Comparison of ENCODE assay signal across 8 mouse cellular contexts in the genomic region with DNA sequence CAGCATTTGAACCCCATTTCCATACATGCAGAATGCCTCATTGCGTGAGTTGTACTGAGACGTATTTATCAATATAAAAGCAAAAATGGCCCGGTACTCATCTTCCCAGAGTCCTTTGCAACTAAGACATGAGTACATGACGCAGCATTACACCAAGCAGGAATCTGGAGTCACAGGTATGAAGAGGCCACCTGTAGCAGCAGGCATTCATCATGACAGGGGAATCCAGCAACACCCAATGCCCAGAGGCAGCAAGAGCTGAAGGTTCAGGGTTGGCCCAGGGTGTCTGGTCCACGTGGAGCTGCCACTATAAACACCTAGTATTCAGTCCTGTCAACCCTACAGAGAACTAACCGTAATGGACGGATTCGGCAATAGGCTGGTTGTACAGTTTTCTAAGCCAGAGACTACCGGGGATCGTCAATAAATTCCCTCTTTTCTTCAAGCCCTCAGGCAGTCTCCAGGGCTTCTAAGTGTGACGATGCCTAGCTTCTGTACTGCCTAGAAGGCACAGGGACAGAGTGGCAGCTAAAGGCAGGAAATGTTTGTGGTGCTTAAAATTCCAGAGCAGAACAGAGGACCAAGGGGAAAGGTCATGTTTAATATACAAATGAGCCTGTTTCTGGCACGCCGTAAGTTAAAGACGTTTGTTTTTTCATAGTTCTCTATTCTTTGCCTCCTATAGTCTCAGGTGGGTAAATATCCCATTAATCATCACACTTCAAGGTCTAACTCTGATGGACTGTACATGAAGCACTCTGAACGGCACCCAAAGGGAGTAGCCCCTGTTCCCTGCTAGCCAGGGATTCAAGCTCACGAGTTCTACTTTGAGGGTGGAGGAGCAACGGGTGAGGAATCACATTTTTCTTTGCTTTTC.
DNase-seq lines count a peak whose midpoint lies in the region; ATAC-seq and TF ChIP-seq lines count a peak whose summit lies in the region.

No protein-coding gene starts in this region.

- H3K4me3 ChIP-seq in heart, adult 2 months = no peak overlapping the region
- no peak overlapping the region for H3K4me3 ChIP-seq in kidney, embryonic 15.5 days (replicated peaks)
- no peak overlapping the region for H3K4me3 ChIP-seq in lung, postnatal 0 days (ENCODE audit: low read depth, low read length)
- no peak overlapping the region for H3K4me3 ChIP-seq in thymus, adult 2 months (ENCODE audit: control insufficient read depth, insufficient read depth, low read length)

- TF ChIP-seq EP300 in heart, adult 2 months (IDR thresholded peaks at IDR 0.05; ENCODE audit: insufficient read depth, low read depth, low read length) = 0 out of 2 replicates have a peak, but pooled peaks have one; percentile 15
- peak; percentile 75 for TF ChIP-seq EP300 in lung, postnatal 0 days (IDR thresholded peaks at IDR 0.05)

- TF ChIP-seq POLR2A in heart, adult 2 months (IDR thresholded peaks at IDR 0.05; ENCODE audit: insufficient read depth, low read depth, low read length) = no peak
- no peak for TF ChIP-seq POLR2A in thymus, adult 2 months (IDR thresholded peaks at IDR 0.05; ENCODE audit: control insufficient read depth, extremely low read depth, insufficient read depth, low read length, poor library complexity)

- H3K4me2 ChIP-seq in kidney, embryonic 15.5 days = peak overlapping the region; percentile 9
- peak overlapping the region; percentile 22; the same call in 1 of the 2 replicates for H3K4me2 ChIP-seq in lung, postnatal 0 days (replicated peaks; ENCODE audit: low read depth, low read length)

- WGBS in heart, adult 2 months = 33% methylated on average over 17 of the region's 17 CpGs
- WGBS in kidney, embryonic 15.5 days = 39% methylated on average over 17 of the region's 17 CpGs
- WGBS in lung, postnatal 0 days = 20% methylated on average over 17 of the region's 17 CpGs
- WGBS in thymus, adult 2 months = 87% methylated on average over 17 of the region's 17 CpGs

- H3K36me3 ChIP-seq in heart, adult 2 months (ENCODE audit: control insufficient read depth, insufficient read depth, low read length) = peaks cover 2% of the 10 kb centered on the region; the same call in 1 of the 2 replicates
- H3K36me3 ChIP-seq in kidney, embryonic 15.5 days = no peaks in the 10 kb centered on the region
- no peaks in the 10 kb centered on the region for H3K36me3 ChIP-seq in lung, postnatal 0 days (ENCODE audit: insufficient read depth, low read length)
- no peaks in the 10 kb centered on the region for H3K36me3 ChIP-seq in thymus, adult 2 months (ENCODE audit: control insufficient read depth, insufficient read depth, low read length)

- no peaks in the 10 kb centered on the region for H3K27me3 ChIP-seq in heart, adult 2 months (ENCODE audit: control insufficient read depth, insufficient read depth, low read length)
- H3K27me3 ChIP-seq in kidney, embryonic 15.5 days = no peaks in the 10 kb centered on the region
- no peaks in the 10 kb centered on the region for H3K27me3 ChIP-seq in lung, postnatal 0 days (replicated peaks; ENCODE audit: insufficient read depth, low read length)
- no peaks in the 10 kb centered on the region for H3K27me3 ChIP-seq in thymus, adult 2 months (ENCODE audit: control insufficient read depth, insufficient read depth, low read length)

- peaks cover 14% of the 10 kb centered on the region for H3K4me1 ChIP-seq in heart, adult 2 months (ENCODE audit: control insufficient read depth, insufficient read depth, low read length)
- H3K4me1 ChIP-seq in kidney, embryonic 15.5 days = peaks cover 32% of the 10 kb centered on the region
- H3K4me1 ChIP-seq in lung, postnatal 0 days (ENCODE audit: insufficient read depth, low read depth, low read length) = peaks cover 25% of the 10 kb centered on the region
- H3K4me1 ChIP-seq in thymus, adult 2 months (replicated peaks; ENCODE audit: control insufficient read depth, insufficient read depth, low read length) = no peaks in the 10 kb centered on the region

- no peak for TF ChIP-seq CTCF in heart, adult 2 months (IDR thresholded peaks at IDR 0.05)
- no peak for TF ChIP-seq CTCF in lung, postnatal 0 days (IDR thresholded peaks at IDR 0.05)
- no peak for TF ChIP-seq CTCF in thymus, adult 2 months (IDR thresholded peaks at IDR 0.05; ENCODE audit: borderline replicate concordance, control insufficient read depth, extremely low read depth, insufficient read depth, low read length, poor library complexity)

- intact Hi-C loops in heart, adult 2 months (cut with DNase I) = no loop called here

- peak; percentile 75 for ATAC-seq in kidney, embryonic 15.5 days (replicated peaks; ENCODE audit: low FRiP score)
- ATAC-seq in lung, postnatal 0 days = peak; percentile 94

- H3K79me2 ChIP-seq in heart, adult 2 months (replicated peaks; ENCODE audit: control insufficient read depth, insufficient read depth, low read length) = peaks cover 4% of the 10 kb centered on the region

- DNase-seq in heart, adult 2 months = no peak
- no peak for DNase-seq in heart, adult 18-20 months
- DNase-seq in embryo, embryonic 10.5 days (ENCODE audit: low spot score) = peak; percentile 56
- peak; percentile 89 for DNase-seq in lung, postnatal 0 days (ENCODE audit: low spot score)
- no peak for DNase-seq in cerebellum, adult 18-20 months
- DNase-seq in thymus, adult 2 months = no peak
- DNase-seq in thymus, postnatal 4 days = no peak

- no peaks in the 10 kb centered on the region for H3K9me3 ChIP-seq in kidney, embryonic 15.5 days (replicated peaks)
- H3K9me3 ChIP-seq in lung, postnatal 0 days (ENCODE audit: low read length) = no peaks in the 10 kb centered on the region

- H3K9ac ChIP-seq in heart, adult 2 months (ENCODE audit: low read depth, low read length) = 0 out of 2 replicates have a peak overlapping the region, but pooled peaks have one; percentile 0
- H3K9ac ChIP-seq in kidney, embryonic 15.5 days = no peak overlapping the region
- no peak overlapping the region for H3K9ac ChIP-seq in lung, postnatal 0 days (replicated peaks; ENCODE audit: low read depth)

- H3K27ac ChIP-seq in heart, adult 2 months = peak overlapping the region; percentile 19
- H3K27ac ChIP-seq in kidney, embryonic 15.5 days = peak overlapping the region; percentile 66
- peak overlapping the region; percentile 66 for H3K27ac ChIP-seq in lung, postnatal 0 days (ENCODE audit: low read length)
- no peak overlapping the region for H3K27ac ChIP-seq in thymus, adult 2 months (ENCODE audit: control insufficient read depth, insufficient read depth, low read length)

Comparison
In these comparisons a context has a peak if more than half of its experiments do, and no peak if none do; other contexts are left out.
1. DNase-seq: peak in embryo, embryonic 10.5 days (single experiment) and lung, postnatal 0 days (single experiment); none in heart, adult 2 months (0 of 2), heart, adult 18-20 months (0 of 2), cerebellum, adult 18-20 months (0 of 2), thymus, adult 2 months (single experiment) and thymus, postnatal 4 days (single experiment).